Mouse (Mus musculus) gastrocnemius, postnatal 25 days (tissue): ENCODE results near the gene St6galnac5. TPM values are rescaled to one million over a fixed set of nuclear protein-coding genes. Genes with fewer than 3 reads are reported as not detected.

Source experiments
- DNase-seq: peaks from one replicate; pipeline ENCODE4 v3.0.0; 2022
- total RNA-seq, 2 experiments: library from RNA; stranded (reverse); gene quantifications; 1 replicate in 1 of 2; 2 replicates in 1 of 2; pipeline ENCODE4 v1.2.3; 2021

St6galnac5 gene
- total RNA-seq, 2 experiments from 2014 or later, result 0.24 TPM; not detected in 1

DNA sequence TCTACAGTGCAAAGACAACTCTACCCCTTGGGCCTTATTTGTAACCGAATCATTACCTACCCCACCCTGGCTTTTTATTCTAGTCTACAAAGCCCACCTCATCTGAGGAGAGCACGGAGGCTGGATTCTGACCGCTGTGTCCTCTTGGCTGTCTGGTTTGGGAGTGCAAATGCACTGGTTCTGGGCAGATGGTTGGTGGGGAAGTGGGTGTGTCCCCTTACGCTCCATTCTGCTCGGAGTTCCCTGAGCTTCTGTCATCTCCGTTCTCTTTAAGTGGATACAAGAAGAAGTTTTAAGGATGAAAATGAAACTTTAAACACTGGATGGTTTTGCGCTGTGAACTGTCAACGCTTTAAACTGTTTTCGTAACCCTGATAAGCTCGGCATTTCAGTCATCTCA, 68.9 kb downstream of the St6galnac5 start:
- no peak for DNase-seq

DNA sequence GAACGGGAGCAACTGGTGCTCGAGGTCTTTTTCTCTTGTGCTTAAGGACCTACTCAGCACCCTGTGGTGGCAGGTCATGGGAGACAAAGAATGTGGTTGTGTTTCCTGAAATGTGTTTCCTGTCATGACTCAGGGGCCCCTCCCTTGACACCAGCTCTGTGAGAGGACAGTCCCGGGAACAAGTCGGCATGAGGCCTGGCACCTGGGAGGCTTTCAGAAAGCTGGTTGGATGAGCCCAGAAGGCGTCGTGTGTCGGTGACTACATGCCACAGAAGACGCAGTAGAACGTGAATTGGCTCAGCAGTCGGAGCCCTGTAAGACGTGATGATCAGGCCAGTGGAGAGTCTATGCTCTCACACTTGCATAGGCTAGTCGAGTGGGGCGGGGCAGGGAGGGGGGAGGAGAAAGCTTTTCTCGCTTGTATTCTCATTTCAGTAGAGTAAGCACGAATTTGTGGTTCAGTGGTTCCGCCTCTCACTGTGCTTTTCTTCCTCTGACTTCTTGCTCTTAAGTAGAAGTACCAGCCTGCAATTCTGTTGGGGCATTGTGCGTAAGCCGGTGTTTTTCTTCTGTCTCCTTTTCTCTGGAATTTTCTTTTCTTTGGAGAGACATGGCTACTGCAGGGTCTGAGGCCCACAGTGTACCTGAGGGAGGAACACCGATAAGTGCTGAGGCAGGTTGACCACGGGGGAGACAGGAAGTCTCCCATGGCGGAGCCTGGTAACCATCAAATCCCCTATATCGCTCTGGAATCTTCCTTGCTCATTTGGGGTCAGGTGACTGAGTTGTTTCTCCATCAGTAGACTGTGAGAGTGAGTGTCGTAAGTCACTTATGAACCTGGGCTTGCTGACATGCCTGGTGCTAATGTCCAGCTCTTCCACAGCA, 69.6 kb downstream of the St6galnac5 start:
- DNase-seq, result peak; percentile 11

DNA sequence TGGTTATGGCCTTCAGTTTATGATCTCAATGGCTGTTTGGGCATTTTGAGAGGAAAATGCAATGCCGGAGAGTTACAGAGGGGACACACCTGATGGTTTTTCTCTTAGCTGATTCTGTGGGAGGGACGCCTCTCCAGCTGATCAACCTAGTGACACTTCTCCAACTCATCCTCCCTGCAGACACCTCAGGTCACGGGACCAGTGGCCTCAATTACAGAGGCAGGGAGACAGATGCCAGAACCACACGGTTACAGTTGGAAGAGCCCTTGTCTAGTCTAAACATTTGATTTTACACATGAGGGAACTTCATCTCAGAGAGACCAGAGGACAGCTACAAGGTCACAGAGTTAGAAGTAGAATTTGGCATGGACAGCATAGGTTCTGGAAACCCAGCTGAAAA, 70.5 kb downstream of the St6galnac5 start:
- DNase-seq, result no peak

DNA sequence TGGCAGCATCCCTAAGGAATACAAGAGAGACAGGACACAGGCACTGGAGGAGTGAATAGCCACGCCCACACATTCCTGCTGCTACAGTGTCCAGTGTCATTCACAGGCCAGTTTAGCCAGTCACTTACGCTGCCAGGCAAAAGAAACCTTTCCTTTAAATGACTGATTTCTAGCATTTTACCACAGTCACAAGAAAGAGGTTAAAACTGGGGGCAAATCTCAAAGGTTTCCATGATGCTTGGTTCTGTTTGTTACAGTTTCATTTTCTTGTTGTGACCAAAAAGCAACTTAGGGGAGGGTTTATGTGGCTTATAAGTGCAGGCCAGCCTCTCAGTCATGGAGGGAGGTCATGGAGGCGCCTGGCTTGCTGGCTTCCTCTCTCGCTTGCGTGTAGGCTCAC, 74.4 kb downstream of the St6galnac5 start:
- DNase-seq, result no peak

DNA sequence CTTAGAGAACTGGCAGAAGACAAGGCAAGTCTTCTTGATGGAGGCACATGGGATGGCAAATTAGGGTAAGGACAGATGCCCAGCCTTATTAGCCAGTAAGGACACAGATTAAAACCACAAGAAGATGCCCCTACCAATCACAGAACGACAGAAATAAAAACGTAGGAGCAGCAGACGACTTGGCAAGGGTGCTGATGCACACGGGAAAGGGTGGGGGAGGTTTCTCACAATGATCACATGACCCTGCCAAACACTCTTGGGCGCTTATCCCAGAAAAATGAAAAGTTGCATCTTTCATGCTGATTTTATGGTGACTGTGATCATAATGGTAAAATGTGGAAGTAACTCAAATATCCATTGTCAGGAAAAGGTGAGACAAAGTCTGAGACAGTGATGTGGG, 75.0 kb downstream of the St6galnac5 start:
- DNase-seq, result no peak

DNA sequence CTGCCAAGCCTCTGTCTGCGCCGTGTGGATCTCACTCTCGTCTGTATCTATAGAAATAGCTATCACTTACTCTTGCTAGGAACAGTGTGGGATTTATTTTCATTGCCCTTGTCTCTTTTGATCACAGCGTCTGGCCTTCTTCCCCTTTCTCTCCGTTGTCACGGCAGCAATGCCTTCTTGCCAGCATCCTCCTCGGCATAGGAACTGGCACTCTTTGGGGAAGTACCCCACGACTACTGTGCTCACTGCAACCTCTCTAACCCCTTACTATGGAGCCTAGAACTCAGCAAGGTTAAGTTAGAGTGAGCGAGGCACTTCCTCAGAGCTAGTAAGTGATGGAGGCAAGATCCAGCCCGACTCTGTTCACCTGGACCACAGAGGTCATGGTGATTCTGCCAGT, 76.2 kb downstream of the St6galnac5 start:
- DNase-seq, result no peak

DNA sequence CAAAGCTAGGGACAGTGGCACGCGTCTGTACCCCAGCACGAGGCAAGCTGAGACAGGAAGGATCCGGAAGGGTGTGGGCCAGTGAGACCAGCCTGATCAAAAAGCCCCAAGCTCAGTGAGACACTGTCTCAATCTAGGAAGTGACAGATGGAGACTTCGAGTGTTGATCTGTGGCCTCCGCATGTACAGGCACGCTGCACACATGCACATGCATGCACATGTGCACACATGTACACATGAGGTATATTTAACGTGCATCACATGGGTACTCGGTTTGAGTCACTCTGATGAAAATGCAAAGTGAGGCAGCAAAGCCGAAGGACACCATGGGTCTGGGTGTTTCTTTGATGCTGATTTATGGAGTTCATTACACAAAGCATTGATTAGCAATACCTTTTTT, 77.0 kb downstream of the St6galnac5 start:
- DNase-seq, result no peak

DNA sequence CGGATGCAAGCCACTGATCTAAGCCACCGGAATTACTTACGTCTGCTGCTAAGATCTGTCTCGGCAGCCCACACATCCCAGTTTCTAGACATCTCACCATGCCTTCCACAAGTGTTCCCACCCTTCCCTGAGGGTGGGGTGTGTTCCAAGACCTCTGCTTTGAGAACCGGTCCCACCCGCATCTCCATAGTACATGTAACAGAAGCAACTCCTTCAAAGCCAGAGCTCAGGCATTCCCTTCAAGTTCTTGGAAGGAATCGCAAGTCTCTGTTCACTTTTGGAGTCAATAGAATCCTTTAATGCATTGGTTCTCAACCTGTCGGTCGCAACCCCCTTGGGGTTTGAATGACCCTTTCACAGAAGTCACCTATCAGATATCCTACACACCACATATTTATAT, 83.1 kb downstream of the St6galnac5 start:
- no peak for DNase-seq

DNA sequence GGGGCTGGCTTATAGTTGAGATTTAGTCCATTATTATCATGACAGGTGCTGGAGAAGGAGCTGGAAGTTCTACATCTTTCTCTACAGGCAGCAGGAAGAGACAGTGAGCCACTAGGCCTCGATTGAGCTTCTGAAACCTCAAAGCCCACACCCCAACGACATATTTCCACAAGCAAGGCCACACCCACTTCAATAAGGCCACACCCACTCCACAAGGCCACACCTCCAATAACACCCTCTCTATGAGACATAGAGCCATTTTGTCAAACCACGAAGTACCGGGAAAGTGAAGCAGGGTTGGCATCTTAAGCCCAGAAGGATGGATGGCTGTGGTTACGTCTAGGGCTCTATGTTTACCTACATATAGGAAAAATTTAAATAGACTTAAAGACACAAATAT, 84.8 kb downstream of the St6galnac5 start:
- DNase-seq, result no peak

DNA sequence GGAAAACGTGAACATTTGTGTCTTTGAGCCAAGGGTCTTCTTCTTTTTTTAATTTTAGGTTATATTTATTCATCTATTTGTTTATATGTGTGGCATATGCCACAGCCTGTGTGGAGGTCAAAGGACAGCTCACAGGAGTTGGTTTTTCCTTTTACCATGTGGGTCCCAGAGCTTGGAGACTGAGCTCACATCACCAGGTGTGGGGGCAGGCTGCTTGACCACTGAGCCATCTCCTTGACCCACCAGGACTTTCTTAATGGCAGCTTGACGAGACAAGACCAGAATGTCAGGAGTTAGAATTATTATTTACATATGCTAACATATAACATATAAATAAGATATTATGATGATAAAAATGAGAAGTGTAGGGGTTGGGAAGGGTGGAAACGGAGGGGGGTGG, 85.9 kb downstream of the St6galnac5 start:
- no peak for DNase-seq

DNA sequence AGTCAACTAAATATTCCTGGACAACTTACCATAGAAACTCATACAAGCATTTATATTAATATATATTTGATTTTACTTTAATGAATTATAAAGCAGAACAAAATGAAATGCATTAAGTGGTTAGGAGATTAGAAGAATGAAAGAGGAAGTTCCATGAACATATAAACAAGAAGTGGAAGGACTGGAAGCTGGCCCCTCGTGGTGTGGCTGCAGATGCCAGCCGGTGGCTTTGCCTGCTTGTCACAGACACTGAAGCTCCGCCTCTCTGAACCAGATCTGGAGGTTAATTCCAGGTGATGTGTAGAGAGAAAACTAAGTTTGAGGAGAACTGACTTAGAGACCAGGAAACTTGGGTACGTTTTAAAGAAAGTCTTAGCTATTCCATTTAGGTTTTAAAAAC, 87.1 kb downstream of the St6galnac5 start:
- DNase-seq, result no peak

DNA sequence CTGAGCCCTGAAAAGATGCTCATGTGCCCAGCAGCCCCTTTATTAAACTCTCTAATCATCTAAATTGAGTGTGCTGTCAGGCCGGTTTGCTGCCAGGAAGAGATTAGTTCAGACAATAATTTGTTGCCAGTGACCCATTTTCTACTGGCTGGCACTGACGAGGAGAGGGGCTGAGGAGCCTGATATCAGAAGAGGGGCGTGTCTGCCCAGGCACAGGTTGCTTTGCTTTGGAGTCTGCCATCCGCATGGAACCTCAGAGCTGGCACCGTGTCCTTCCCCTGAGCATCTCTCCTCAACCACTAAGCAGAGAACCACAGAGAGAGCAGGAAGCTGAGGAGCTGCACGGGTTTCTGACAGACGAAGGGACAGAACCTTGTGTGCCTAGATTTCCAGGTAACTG, 93.9 kb downstream of the St6galnac5 start:
- DNase-seq, result no peak

DNA sequence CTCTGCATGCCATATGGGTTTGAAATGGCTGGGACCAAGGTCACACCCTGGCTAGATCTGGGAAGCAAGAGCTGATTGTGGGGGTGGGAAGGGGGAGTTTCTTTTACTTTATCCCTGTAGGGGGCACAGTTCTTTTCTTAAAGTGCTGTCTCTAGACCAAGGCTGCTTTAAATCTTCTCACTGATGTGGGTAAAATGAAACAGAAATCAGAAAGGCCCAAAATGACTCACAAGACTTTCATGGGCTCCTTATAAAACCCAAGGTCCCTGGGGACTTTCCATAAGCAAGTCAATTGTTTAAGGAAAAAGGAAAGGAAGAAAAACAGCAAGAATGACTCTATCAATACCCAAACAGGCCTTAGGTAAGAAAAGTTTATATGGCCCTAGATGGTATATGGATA, 95.3 kb downstream of the St6galnac5 start:
- DNase-seq, result no peak

DNA sequence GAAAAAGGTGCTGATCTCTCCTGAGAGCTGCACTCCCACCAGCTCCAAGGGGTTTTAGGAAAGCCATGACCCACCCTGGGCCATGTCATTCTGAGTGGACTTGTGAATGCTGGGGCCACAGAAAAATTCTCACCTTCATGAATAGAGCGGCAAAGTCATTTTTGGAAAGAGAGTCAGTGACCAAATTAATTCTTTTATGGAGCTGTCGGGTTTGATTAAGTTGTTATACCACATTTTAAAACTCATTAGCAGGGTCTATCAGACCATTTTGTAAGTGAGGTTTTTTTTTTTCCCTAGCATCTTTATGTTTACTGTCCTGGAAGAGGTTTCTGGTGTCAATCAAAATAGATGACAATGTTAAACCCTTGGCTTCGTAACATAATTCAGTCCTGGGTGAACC, 98.5 kb downstream of the St6galnac5 start:
- DNase-seq, result no peak

DNA sequence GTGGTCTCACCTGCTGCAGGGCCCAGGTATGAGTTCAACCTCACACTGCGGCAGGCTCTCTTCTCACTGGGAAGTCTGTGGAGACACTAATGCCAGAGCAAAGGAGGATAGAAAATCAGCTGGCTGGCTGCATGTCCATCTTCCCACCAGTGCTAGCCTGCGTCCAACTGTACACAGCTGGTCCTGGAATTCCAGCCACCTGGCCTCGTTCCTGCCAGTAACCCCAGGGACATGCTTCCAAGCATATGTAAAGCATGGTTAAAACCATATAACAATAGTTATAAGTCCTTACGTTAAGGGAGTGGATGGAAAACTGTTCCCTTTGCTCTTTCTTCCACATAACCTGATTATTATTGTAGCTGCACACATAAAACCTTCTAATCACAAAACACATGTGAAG, 100.3 kb downstream of the St6galnac5 start:
- DNase-seq, result no peak

DNA sequence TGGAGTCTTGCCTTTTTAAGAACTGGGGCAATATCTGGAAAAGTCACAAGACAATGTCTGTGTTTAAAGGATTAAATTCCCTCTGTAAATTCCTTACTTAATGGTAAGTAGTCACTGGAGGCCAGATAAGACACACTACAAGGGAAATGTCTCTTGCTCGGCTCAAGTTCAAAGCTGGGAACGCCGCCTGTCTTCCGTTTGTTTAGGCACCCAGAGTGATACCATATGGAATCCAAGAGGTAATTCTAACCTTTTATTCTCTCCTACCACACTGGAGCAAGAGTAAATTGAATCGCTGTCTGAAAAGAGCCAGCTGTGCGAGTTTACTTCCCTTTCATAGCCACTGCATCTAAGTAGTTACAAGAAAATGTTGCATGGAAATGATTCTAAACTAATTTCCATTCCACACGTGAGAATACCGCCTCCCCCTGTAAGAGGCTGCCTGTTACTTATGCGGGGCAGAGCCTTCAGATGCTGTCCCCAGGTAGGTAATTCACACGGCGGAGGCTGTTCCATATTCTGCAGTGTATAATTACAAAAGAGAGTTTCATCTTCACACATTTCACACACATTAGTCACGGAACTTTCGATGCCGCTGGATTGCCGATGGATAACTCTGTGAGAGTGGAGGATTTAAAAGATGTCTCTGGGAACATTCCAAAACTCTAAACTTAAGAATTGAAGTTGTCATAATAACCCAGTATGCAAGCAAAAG, 101.8 kb downstream of the St6galnac5 start:
- no peak for DNase-seq

DNA sequence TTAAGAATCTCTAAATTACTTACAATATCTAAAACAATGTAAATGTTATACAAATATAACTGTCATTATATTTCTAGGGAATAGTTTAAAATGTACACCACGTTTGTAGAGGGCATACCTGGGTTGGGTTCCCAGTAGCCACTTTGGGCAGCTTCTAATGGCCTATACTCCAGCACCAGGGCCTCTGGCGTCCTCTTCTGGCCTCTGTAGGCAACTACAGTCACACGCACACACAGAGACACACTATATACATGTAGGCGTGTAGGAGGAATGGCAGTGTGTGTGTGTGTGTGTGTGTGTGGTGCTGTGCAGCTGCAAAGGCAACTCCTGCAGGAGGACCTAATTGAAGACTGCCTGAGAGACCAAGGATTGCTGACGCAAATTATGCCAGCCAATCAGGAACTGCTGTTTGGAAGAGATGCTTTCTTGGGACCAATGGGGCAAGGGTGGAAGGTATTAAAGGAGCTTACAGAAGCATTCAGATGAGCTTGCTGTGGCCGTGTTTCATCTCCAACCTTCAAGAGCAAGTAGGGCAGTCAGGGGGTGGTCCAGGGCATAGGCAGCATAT, 106.2 kb downstream of the St6galnac5 start:
- DNase-seq, result no peak

DNA sequence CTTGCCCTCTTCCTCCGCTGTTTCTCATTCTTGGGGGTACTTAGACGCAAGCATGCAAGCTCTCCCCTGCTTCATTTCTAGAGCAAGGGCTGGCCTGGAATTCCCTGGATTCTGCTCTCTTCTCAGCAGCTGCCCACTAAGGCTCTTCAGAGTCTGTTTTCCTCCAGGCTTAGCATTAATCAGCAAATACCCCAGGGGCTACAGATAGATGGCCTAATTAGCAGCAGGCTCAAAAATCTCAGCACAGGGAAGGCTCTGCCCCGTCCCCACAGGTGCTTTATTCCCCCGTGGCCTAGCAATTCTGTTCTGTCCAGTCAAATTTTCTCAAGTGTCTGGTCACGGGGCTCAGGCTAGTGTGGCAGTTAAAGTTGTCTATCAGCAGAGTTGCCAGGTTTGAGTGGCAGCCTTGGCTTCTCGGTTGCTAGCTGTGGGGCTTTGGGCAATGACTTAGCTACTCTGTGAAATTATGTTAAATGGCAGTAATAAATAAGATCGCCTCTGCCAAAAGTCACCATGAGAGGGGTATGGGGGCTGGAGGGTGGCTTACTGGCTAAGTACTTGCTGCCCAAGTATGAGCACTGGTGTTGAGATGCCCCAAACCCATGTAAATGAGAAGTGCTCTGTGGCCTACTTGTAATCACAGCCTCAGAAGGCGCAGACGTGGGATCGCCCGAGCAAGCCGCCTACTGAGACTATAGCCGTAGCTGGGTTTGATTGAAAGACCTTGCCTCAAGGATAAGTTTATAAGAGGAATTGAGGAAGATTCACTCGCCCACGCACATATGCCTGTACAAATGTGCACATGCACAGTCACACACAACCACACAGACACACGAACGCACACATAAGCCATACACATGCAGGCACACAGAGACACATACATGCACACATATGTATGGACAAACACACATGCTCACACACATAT, 107.4 kb downstream of the St6galnac5 start:
- DNase-seq, result no peak

DNA sequence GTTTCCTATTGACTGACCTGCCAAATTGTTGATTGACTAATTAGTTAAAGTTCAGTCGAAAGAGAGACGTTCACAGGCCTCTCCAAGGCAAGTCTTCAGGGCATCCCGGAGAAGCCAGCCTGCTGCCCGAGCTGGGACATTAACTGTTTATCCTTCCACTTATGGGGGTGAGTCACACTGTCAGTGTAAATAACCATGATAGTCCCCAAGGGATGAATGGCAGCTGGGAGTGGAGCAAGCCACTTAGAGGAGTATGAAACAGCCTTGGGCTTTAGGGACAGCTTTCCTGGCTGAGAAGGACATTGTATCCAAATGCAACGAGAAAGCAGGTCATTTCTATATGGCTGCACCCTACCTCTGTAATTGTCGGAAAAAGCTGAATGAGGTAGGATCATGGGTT, 109.5 kb downstream of the St6galnac5 start:
- DNase-seq, result no peak

DNA sequence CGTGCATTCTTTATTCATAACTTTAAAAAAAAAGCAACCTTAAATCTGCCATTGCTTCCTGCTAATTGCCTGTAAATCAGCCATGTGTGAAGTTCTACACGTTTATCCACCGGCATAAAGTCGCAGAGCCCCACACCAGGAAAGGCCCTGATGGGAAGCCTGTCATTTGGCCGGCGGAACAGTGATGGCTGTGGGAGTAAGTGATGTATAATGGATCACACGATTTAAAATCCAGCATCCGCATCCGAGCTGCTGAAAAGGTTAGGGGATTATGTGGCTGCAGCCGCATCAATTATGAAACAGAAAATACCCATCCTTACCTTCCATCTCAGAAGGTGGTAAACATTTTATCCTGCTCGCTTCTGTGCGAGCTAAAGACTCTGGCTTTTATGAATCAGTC, 110.0 kb downstream of the St6galnac5 start:
- no peak for DNase-seq

DNA sequence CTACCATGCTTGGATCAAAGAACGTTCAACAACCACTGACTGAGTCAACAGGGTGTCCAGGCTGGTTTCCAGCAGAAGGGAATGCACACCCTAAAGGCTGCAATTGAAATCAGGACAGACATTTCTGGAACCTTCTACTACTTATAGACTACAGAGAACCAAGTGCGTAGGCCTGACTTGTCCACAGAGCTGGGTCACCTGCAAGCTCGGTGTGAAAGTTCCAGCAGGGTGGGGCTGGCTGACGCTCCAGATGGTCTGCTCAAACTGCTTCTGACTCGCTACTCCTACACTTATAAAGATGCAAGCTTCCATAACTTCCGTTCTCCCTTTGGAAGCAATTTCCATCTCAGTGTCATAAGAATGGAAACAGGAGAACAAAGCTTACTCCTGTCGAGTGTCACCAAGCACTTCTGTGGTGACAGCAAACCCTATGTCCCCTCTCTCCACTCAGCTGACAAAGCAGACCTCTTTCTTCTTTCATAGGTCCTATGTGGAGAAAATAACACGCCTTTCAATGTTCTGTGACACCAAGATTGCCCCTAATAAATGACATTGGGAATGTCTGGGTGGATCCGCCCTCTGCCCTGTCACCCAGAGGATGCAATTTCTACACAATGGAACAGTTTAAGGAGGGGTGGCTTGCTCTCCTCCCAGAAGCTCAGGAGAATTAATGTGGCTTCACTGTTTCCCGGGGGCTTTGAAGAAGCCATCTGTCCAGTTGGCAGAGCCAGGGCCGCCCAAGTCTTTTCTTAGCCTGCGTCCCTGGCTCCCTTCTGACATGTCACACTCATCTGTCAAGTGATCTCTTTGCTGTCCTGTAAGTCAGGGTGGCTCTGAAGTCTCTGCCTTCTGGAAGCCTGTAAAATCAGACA, 114.2 kb downstream of the St6galnac5 start:
- no peak for DNase-seq
